12 mouse cellular contexts compared by ENCODE assay signal in the genomic region with DNA sequence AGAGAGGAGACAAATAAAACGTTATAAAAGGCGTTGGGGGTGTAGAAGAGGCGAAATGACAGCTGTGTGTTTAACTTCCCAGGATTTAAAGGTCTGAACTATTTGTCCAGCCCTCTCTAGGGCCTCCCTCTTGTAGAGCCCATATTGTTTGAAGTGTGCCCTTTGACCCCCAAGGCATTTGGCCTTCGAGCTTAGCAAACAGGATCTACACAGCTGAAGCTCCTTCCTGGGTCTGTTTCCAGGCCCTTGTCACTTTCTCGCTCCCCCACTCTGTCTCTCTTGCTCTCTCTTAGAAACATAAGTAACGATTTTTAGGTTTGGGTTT.
DNase-seq lines count a peak whose midpoint lies in the region; ATAC-seq and TF ChIP-seq lines count a peak whose summit lies in the region.
"Had no signal": no experiment of that assay in that cellular context is flagged by ENCODE, and none has a peak within 500 bp of the region (broad histone marks: within the 10 kb centered on the region; RNA-seq: fewer than 3 reads in every experiment).

No protein-coding gene starts in this region.

- no peaks in the 10 kb centered on the region for H3K4me1 ChIP-seq in embryonic facial prominence, embryonic 11.5 days (ENCODE audit: control insufficient read depth, insufficient read depth, low read length)

- no peak overlapping the region for H3ac ChIP-seq in myocyte (ENCODE audit: control insufficient read depth, insufficient read length)

- peak overlapping the region; percentile 80 for H3K27ac ChIP-seq in layer of hippocampus, adult 2 months
- no peak overlapping the region for H3K27ac ChIP-seq in embryonic facial prominence, embryonic 11.5 days (replicated peaks; ENCODE audit: low read depth, low read length)
- H3K27ac ChIP-seq: limb, embryonic 15.5 days had no signal

- H3K4me2 ChIP-seq in embryonic facial prominence, embryonic 11.5 days (ENCODE audit: low read depth, low read length) = no peak overlapping the region
- H3K4me2 ChIP-seq in myocyte (ENCODE audit: low read depth) = peak overlapping the region; percentile 80

- no peaks in the 10 kb centered on the region for H3K36me3 ChIP-seq in embryonic facial prominence, embryonic 11.5 days (replicated peaks; ENCODE audit: control insufficient read depth, insufficient read depth, low read depth, low read length)
- H3K36me3 ChIP-seq in myocyte (ENCODE audit: control insufficient read depth, insufficient read depth) = no peaks in the 10 kb centered on the region
- H3K36me3 ChIP-seq: limb, embryonic 15.5 days had no signal

- no peak for DNase-seq in layer of hippocampus, adult 2 months (ENCODE audit: low spot score in 2 of 2)
- no peak for DNase-seq in layer of hippocampus, postnatal 25 days (ENCODE audit: extremely low spot score in 1 of 2, low spot score in 1 of 2)
- DNase-seq in embryo, embryonic 11 days = peak; percentile 82
- DNase-seq in embryonic facial prominence, embryonic 11.5 days (ENCODE audit: low spot score) = peak; percentile 29
- DNase-seq in right cerebral cortex, adult 18-20 months = no peak
- no peak for DNase-seq in MN1 (ENCODE audit: low spot score)
- no peak for DNase-seq in ovary, postnatal 14 days (ENCODE audit: low spot score)
- DNase-seq: gastrocnemius, postnatal 25 days; thymus, adult 2 months had no signal

- H3K9me3 ChIP-seq in embryonic facial prominence, embryonic 11.5 days (replicated peaks; ENCODE audit: control insufficient read depth, low read length) = no peaks in the 10 kb centered on the region
- H3K9me3 ChIP-seq: limb, embryonic 15.5 days had no signal

- ATAC-seq in embryonic facial prominence, embryonic 11.5 days (replicated peaks; ENCODE audit: insufficient number of reproducible peaks, low FRiP score, low TSS enrichment, low read depth) = no peak
- ATAC-seq: midbrain, embryonic 16.5 days had no signal

- WGBS in embryonic facial prominence, embryonic 11.5 days = 8% methylated on average over 6 of the region's 6 CpGs

- H3K27me3 ChIP-seq in embryonic facial prominence, embryonic 11.5 days (ENCODE audit: control insufficient read depth, insufficient read depth, low read length) = no peaks in the 10 kb centered on the region
- no peaks in the 10 kb centered on the region for H3K27me3 ChIP-seq in myocyte (ENCODE audit: control insufficient read depth, insufficient read depth, insufficient read length)
- H3K27me3 ChIP-seq: limb, embryonic 15.5 days had no signal

- no peak overlapping the region for H3K9ac ChIP-seq in embryonic facial prominence, embryonic 11.5 days (replicated peaks; ENCODE audit: low read length)

- H3K4me3 ChIP-seq in layer of hippocampus, adult 2 months = no peak overlapping the region
- no peak overlapping the region for H3K4me3 ChIP-seq in embryonic facial prominence, embryonic 11.5 days (ENCODE audit: low read depth, low read length)
- peak overlapping the region; percentile 12 for H3K4me3 ChIP-seq in myocyte

- no peak for TF ChIP-seq POLR2A in myocyte (IDR thresholded peaks at IDR 0.05; ENCODE audit: insufficient read length, low read depth)

- TF ChIP-seq CTCF in layer of hippocampus, adult 2 months (conservative IDR thresholded peaks at IDR 0.05) = no peak

- no peaks in the 10 kb centered on the region for H3K79me2 ChIP-seq in myocyte (ENCODE audit: control insufficient read depth, insufficient read depth)

TF ChIP-seq in myocyte, 11 proteins besides CTCF, POLR2A, EP300 and RAD21:
- TF ChIP-seq CEBPB (IDR thresholded peaks at IDR 0.05; ENCODE audit: insufficient read depth, poor library complexity, severe bottlenecking) = no peak
- TF ChIP-seq USF1 (IDR thresholded peaks at IDR 0.05; ENCODE audit: low read depth) = no peak
- no peak for TF ChIP-seq TCF3 (IDR thresholded peaks at IDR 0.05; ENCODE audit: insufficient read length, low read depth)
- TF ChIP-seq MAX (IDR thresholded peaks at IDR 0.05; ENCODE audit: low read depth) = no peak
- TF ChIP-seq TCF12 (IDR thresholded peaks at IDR 0.05; ENCODE audit: insufficient read depth, poor library complexity, severe bottlenecking) = no peak
- TF ChIP-seq POLR2AphosphoS2 (IDR thresholded peaks at IDR 0.05; ENCODE audit: insufficient read length, low read depth) = no peak
- no peak for TF ChIP-seq SRF (IDR thresholded peaks at IDR 0.05; ENCODE audit: control insufficient read depth, insufficient read length, low read depth)
- no peak for TF ChIP-seq MYOD1 (IDR thresholded peaks at IDR 0.05; ENCODE audit: control insufficient read depth in 1 of 3, insufficient read length in 2 of 3, low read depth in 2 of 3)
- TF ChIP-seq REST (IDR thresholded peaks at IDR 0.05; ENCODE audit: insufficient read depth, insufficient read length) = no peak
- TF ChIP-seq MYOG (IDR thresholded peaks at IDR 0.05; ENCODE audit: control insufficient read depth in 1 of 3, insufficient read depth in 1 of 3, insufficient read length in 2 of 3, low read depth in 2 of 3) = no peak
- TF ChIP-seq E2F4 (IDR thresholded peaks at IDR 0.05; ENCODE audit: insufficient read depth) = no peak

Comparison
In these comparisons a context has a peak if more than half of its experiments do, and no peak if none do; other contexts are left out.
1. DNase-seq: peak in embryo, embryonic 11 days (single experiment) and embryonic facial prominence, embryonic 11.5 days (single experiment); none in layer of hippocampus, adult 2 months (0 of 2), layer of hippocampus, postnatal 25 days (0 of 2), right cerebral cortex, adult 18-20 months (single experiment), MN1 (single experiment) and ovary, postnatal 14 days (single experiment).